Mouse (Mus musculus): ENCODE results near the gene Atp1a4.
"Not testable (repeated sequence)": the region's sequence is repeated elsewhere in the genome, so short reads cannot be mapped to it uniquely, and the experiment has no call there.

The Atp1a4 gene

DNA sequence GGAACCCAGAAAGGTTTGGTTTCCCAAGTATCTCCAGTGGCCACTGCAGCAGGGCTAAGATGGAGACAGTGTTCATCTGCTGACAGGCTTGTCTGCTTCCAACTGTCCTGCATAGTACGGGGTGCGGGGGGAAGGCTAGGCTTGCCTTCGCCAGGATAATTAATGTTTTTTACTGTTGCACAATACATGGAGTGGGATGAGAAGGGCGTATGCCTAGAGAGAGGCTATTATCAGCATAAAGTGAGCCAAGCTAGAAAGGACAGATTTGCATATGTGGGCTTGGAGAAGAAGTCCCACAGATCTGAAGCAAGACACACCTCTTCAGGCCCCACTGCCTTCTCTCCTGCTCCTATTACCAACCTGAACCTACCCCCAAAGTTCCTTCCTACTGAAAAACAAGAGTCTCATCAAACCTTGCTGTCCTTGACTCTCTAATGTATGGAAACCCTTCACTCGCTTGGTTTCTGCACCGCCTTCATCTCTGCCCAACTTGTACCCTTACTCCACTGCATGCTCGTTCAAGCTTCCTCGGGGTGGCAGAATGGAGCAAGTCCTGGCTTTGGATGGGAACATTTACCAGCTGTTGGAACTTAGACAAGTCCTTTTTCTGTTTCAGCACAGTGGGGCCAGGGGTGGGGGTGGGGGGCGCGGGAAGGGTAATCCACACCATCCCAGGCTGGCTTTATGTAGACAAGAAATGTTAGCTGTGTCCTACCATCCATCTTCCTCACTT is 23.5 kb upstream of the Atp1a4 start:
- DNase-seq (ENCODE audit: low spot score), result no peak

DNA sequence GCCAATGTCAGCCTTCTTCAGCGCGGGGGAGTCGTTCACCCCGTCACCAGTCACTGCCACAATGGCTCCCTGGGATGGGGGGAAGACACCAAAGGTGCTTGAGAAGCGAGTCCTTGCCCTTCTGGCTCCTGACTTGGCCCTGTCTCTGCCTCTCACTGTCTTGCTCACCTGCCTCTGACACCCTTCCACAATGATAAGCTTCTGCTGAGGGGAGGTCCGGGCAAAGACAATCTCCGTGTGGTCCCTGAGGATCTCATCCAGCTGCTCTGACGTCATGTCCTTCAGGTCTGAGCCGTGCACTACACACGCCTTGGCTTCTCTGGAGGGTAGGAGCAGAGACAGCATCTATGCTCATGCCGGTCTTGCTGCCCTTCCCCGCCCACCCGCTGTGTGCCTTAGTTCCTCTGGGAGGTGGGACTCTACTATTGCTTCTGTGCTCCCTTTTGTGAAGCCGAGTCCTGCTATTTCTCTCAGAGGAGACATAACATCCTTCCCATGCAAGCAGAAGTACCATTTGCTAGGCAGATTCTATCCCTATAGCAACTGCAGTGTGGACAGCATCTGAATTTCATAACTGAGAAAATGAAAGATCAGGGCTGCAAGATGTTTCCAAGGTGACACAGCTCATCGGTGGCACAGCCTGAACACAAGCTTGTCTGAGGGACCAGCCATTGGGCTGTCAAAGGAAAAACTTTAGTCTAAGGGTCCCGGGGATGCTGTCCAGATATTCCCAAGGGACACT is 21.7 kb upstream of the Atp1a4 start:
- DNase-seq (ENCODE audit: low spot score), result no peak

DNA sequence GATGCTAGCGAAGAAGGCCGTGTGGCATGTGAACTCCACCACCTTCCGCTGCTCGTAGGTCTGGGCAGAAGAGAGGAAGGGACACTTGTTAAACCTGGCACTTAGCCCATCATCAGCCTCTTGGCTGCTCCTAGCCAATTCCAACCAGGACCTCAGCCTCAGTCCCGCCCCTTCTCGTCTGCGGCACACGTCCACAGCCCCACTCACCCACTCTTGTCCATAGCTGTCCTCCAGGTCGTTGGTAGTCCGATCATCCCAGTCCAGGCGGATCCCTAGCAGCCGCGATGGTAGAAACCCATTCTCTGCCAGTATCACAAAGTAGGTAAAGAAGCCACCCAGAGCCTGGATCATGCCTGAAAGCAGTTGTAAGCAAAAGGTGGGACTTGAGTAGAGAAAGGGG is 20.1 kb upstream of the Atp1a4 start:
- DNase-seq (ENCODE audit: low spot score), result no peak

DNA sequence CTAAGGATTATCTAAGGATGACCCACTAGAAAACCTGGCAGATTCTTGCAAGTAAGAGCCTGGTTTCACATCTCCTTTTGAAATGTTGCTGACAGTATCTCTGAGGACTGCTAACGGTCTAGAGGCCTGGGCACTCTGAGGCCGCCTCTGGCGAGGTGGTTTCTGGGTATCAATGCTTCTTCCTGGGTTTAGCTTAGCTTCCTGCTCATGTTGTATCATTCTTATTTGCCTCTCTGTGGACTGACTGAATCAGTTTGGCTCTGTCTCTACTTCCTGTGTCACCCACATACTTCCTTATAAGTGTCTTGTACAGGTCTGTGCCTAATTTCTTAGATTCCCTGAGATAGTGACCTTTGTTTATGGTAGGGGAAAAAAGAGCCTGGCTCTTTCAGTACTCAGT is 19.0 kb upstream of the Atp1a4 start:
- no peak for DNase-seq (ENCODE audit: low spot score)

DNA sequence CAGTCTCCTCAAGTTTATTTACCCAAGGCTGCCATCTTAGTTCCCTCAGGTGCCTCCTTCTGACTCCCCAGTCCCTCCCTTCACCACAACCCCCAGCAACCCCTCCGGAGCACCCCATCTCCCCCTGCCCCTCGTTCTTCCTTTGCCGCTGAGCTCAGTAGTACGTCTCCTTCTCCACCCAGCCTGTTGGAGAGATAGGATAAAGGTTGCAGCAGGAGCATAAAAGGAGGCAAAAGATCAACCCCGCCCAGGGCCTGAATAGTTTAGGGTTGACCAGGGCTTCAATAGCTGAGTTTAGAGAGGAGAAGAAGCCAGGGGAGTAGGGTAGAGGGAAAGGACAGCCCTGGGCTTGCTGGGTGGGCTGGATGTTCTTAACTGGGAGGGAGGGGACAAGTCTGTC is 16.3 kb upstream of the Atp1a4 start:
- DNase-seq (ENCODE audit: low spot score), result no peak

DNA sequence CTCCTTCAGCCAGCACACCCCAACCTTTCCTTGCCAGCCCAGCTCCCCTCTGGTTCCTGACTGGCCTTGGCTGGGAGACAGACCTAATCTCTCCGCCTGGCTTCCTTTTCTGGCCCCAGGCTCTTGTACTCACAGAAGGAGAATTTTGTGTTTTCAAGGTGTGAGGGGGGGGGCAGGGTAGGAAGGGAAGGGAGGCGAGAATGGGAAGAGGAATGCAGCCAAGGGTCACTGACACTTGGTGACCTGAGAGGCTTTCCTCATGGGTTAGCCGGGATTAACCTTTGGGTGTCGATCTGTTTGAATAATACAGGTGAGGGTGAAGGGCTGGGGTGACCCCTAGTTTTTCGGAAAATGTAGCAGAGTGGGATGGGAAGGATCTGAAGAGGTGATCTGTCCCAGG is 15.9 kb upstream of the Atp1a4 start:
- no peak for DNase-seq (ENCODE audit: low spot score)

DNA sequence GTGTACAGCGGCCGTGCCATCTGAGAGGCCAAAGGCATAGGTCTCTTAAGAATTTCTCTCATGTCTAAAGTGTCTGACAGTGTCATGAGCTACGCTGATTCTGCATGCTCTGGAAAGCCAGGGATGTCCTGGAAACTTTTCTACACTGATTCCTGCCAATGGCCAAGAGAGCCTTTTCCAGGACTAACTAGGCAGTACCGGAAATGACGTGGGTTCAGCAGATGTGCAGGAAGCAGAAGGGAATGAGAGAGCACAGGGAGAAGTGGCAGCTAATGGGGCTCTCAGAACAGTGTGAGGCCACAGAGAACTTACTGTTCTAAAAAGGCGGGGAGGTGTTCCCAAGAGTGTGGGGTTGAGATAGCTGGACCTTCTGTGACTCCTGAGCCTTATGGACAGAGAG is 15.2 kb upstream of the Atp1a4 start:
- no peak for DNase-seq (ENCODE audit: low spot score)

DNA sequence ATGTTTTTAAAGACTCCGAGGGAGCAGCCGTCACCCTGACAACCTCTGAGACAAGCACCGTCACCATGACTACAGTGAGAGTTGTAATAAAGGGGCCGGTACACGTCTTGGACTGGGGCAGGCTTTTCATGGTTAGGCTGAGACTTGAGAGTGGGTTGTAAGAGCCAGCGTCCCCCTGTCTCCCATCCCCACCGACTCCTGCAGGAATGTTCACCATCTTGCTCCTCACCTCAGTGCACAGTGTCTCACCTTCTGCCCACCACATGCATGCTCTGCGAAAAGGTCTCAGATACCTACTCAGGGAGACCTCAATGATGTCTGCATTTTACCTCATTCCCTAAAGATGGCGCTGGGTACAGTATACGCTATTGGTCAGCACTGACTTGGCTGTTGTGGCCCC is 13.6 kb upstream of the Atp1a4 start:
- no peak for DNase-seq (ENCODE audit: low spot score)

DNA sequence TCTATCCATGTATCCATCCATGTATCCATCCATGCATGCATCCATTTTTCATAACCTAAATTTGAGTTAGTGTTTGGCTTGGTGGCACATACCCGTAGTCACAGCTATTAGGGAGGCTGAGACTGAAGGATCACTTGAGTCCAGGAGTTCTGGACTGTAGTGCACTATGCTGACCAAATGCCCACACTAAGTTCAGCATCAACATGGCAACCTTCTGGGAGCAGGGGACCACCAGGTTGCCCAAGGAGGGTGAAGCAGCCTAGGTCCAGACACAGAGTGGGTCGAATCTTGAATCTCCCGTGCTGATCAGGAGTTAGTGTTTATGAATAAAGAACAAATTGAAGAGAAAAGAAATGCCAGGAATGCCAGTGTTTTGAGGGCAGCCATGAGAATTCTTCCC is 13.0 kb upstream of the Atp1a4 start:
- no peak for DNase-seq (ENCODE audit: low spot score)

DNA sequence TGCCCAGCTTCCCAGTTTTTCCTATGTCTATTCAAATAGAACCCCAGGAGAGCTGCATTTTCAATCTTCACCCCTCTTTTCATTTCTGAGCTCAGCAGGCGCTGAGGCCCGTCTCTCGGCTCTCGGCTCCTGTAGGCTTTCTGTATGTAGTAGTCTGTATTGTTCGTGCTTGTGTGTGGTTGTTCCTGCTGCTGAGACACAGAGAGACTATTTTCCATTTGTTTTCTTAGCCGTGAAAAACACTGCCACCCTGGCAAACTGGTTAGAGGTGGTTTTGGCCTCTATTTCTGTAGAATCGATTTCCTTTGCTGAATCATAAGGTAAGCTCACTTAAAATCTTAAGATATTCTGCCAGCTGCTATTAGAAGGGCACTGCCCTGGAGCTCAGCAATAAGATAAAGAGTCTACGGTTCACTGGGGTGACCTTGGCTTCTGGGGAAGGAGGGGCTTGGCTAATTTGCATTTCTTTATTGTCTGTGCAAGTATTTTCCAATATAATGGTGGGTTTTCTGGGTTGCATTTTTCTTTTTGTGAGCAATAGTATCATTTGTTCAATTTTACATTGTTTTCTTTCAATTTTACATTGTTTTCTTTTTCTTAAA is 3.4 kb upstream of the Atp1a4 start, which contains the start of gene Igsf8:
Igsf8 (plus strand) TSS at position 165 of the 602 bp plus-strand sequence.
- DNase-seq (ENCODE audit: low spot score), result no peak

DNA sequence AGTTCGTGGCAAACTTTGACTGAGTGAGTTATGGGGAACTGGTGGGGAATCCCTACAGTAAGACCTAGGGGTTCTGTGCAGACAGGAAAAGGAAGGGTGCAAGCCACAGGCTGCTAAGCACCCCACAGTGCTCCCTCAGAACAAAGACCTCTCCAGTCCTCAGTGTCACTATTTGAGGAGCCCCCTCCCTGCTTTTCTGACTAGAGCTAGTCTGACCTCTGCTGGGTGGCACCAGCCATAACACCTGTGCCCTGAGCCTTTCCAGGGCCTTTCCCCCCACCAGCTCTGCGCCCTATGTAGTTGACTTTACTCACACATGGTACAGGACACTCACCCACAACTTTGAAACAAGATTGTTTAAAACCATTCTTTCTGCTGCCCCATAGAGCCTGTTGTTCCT is 10.5 kb downstream of the Atp1a4 start:
- DNase-seq (ENCODE audit: low spot score), result no peak

DNA sequence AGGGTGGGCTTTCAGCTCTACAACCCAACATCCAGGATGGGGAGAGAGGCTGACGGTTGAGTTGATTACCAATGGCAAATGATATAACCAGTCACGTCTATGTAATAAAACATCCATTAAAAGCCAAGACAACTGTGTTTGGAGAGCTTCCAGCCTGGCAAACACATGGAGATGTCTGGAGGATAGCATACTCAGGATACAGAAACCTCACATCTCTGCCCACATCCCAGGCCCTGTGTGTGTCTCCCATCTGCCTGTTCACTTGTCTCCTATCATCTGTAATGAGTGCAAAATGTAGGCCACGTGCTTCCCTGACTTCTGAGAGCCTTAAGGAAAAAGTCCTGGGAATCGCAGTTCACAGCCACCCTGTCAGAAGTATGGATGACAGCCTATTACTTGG is 11.0 kb downstream of the Atp1a4 start:
- no peak for DNase-seq (ENCODE audit: low spot score)

DNA sequence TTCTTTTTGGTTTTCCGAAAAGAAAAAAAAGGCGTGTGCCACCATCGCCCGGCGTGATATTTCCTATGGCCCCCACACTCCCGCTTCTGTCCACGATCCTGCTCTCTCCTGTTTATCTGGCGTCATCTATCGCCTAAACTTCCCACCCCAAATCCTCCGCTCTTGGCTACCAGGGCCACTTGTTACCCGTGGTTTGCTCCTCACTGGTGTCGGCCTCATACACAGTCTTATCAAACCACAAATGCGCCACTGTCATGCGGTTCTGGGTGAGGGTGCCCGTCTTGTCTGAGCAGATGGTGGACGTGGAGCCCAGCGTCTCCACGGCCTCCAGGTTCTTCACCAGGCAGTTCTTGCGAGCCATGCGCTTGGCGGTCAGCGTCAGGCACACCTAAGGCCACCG is 13.6 kb downstream of the Atp1a4 start:
- not testable (repeated sequence) for DNase-seq (ENCODE audit: low spot score)

DNA sequence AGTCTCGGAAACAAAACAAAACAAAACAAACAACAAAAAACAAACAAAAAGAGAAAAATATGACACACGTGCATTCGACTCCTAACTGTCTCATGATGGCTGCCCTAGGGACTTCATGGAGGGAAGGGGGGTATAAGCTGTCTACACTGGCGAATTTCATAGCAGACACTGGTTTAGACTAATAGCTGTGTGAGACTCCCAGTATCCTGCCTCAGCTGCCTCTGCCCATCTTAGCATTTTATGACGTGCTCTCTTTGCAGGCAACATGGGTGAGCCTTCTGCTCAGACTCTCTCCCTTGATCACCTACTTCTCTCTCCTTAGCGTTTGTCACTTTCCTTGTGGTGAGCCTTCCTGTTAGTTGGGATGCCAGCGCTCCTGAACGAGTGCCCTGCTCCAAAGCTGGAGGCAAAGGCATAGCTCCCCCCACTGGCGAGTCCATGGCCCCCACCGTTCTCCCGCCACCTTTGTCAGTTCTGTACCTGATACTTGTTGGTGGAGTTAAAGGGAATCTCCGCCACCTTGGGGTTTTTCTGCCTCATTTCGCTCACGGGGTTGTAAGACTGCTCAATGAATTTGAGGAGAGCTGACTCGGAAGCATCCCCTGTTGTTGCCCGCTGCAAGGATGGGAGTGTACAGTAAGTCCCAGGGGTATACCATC is 14.5 kb downstream of the Atp1a4 start:
- no peak for DNase-seq (ENCODE audit: low spot score)

DNA sequence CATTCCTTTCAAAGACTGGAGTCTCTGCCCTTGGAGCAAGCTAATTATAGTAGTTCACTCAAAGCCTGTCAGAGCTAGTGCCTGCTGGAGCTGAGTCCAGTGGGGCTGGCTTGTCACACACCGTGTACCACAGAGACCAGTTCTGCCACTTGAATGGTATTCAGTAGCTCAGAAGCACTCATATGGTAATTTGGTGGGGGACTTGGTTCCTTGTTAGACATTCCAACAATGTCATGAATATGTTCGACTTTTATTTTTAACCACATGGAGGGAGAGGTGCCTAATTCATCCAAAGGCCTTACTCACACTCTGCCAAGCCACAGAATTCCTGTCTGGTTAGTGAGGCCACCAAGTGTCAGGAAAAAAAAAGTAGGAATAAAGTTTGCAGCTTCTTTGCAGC is 15.8 kb downstream of the Atp1a4 start:
- no peak for DNase-seq (ENCODE audit: low spot score)

DNA sequence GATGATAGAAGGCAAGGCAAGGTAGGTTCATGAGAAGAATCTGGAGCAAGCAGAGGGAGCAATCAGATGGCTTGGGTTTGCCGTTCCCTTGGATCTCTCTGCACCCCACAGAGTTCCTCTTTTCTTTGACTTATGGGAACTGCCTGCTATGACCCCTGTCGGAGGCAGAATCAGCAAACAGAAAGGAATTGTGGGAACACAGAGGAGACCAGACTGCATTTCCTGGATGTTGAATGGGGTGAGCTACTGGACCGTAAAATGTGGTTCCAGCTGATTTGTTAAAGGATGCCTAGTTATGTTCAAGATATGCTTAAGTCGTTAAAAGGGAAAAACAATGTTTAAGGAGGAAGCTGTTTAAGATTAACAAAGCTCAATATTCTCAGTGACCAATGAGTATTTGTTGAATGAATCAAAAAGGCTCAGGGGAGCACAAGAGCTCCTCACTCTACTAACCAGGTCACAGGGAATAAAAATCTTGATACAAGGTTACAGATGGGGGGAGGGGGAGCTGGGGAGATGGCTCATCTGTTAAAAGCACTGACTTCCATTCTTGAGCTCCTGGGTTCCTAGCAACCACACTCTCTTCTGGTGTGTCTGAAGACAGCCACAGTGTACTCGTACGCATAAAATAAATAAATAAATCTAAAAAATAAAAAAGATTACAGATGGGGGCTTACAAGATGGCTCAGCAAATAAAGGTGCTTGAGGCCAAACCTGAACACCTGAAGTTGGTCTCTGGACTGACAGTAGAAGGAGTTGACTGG is 17.1 kb downstream of the Atp1a4 start:
- no peak for DNase-seq (ENCODE audit: low spot score)

DNA sequence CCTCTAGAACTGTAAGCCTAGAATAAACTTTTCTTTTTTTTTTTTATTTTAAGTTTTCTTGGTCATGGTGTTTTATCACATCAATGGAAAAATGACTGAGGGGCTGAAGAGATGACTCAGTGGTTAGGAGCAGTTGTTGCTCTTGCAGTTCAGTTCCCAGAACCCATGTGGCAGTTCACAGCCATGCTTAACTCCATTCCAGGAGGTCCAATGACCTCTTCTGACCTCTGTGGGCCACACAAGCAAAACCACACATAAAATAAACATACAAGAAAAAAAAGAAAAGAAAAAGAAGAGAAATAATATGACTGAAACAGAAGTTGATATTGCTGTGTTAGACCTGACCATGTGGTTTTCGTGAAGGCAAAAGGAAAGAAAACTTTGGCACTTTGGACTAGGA is 29.0 kb downstream of the Atp1a4 start:
- no peak for DNase-seq (ENCODE audit: low spot score)

DNA sequence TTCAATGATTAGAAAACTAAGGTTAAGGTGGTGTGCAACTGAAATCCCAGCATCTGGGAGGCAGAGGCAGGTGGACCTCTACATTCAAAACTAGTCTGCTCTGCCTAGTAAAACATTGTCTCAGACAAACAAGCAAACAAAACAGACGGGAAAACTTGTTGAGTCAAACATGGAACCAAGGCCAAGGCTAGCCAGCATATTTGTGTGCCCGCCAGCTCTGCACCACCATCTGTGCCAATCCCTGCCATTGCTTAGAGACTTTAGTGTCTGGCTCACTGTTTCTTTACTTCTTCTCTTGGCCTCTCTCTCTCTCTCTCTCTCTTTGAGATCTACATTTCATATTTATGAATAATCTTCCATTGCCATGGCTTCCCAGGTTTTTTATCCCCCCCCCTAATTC is 30.0 kb downstream of the Atp1a4 start:
- DNase-seq (ENCODE audit: low spot score), result no peak

DNA sequence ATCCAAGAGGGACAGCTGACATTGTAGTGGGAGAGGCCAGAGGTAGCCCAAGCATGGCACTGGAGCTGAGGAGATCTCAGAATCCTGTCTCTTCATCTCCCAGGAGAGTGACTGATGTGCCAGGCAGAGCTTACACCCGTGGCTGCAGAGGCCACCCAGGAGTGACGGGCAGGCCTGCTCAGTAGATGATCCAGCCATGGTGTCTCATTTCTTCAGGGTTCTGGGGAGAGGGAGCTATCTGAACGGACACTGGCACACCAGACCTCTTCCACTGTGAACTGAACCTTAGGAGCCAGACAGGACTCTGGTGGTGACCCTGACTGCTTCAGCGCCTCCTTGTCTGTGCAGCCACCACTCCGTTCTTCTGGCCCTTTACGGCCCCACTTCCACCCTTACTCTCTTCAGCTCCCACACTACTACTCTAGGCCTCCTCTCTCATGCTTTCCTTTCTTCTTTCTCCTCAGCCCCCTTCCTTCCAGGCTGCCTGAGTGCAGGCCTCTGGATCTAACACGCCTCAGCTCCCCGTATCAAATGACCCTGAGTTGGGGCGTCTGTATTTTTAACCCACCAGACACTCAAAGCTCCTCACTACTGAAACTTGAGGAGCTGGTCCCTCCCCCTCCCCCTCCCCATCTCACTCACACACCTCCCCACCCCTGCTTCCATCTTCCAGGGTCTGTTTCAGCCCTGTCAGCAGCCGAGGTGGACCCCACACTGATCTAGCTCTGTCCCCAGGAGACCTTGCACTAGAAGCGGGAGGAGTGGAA is 36.7 kb downstream of the Atp1a4 start:
- DNase-seq (ENCODE audit: low spot score), result no peak

DNA sequence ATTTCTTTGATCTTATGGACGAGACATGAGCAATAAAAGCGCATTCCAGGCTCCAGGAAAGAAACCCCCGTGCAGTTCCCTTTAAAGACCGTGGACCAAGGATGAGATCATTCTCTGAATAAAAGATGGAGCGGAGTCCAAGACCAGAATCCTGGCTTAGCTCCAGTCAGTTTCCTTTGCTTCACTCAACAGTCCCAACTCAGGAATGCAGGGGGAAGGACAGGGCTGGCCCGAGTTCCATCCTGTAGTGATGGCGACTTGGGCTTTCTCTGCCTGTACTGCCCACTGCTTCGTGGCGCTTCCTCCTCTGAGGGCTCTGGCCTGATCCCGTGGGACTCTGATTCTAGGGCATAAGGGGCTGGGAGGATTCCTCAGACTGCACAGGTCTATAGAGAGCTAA is 37.8 kb downstream of the Atp1a4 start:
- no peak for DNase-seq (ENCODE audit: low spot score)

Data from ovary, adult 18-20 months (tissue).